Mouse (Mus musculus) testis, adult 2 months (tissue): ENCODE data around the gene Nt5c.

Experiments used
- CTCF ChIP-seq: fragments of 200-500 bp; IDR thresholded peaks from 2 replicates; pipeline ENCODE4 v1.5.1; 2012; ENCODE audit warnings: low read depth, mild to moderate bottlenecking, inconsistent platforms, low read length, moderate library complexity; ENCODE audit not compliant: control insufficient read depth, insufficient read depth, insufficient replicate concordance
- POLR2A ChIP-seq: fragments of 200-500 bp; IDR thresholded peaks from 2 replicates; pipeline ENCODE4 v1.6.1; 2012; ENCODE audit warnings: low read depth, mild to moderate bottlenecking, inconsistent platforms, low read length, moderate library complexity; ENCODE audit not compliant: control insufficient read depth

DNA sequence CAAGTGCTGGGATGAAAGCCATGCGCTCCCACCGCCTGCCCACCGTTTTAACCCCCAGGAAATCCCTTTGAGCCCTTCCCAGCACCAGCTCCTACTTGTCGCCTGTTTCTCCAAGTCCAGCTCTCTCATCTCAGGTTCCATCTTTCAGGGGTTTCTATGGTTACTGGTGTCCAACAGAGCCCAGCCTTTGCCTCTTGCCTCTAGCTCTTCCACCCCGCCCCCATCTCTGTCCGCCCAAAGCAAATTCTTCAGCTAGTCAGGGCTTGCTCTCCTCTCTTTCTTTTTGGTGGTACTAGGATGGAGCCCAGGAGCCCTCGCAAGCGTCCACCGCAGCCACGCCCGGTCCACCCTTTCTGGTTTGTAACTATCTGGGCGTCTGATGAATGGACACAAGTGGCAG lies 6.5 kb downstream of the Nt5c start:
- TF ChIP-seq POLR2A, result no peak
- TF ChIP-seq CTCF, result no peak
